Comparison of ENCODE assay signal across 25 mouse cellular contexts in genomic region chr3:145906582-145906981, GRCm38 (mm10).
"Had no signal": no experiment of that assay in that cellular context is flagged by ENCODE, and none has a peak within 500 bp of the region (broad histone marks: within the 10 kb centered on the region; RNA-seq: fewer than 3 reads in every experiment).

No protein-coding gene starts in this region.

- H3K27ac ChIP-seq: heart, adult 2 months; heart, embryonic 13.5 days; heart, embryonic 15.5 days; hindbrain, embryonic 13.5 days; hindbrain, embryonic 15.5 days; hindbrain, postnatal 0 days; kidney, embryonic 15.5 days; kidney, postnatal 0 days; limb, embryonic 13.5 days; limb, embryonic 15.5 days; liver, embryonic 14.5 days had no signal

- H3K4me1 ChIP-seq: hindbrain, embryonic 13.5 days; limb, embryonic 15.5 days had no signal

- DNase-seq: forebrain, postnatal 0 days; gastrocnemius, postnatal 14 days; gastrocnemius, postnatal 36 days; heart, adult 11 months; heart, adult 2 months; heart, postnatal 14 days; heart, postnatal 36 days; kidney, adult 11 months; kidney, adult 8-10 months; kidney, postnatal 25 days; layer of hippocampus, adult 9-11 months; layer of hippocampus, postnatal 36 days; left cerebral cortex, postnatal 4 days; lung, adult 18-20 months had no signal

- ATAC-seq: forebrain, postnatal 0 days; hindbrain, postnatal 0 days had no signal

- H3K4me2 ChIP-seq: heart, embryonic 11.5 days; heart, embryonic 13.5 days; heart, embryonic 15.5 days; hindbrain, embryonic 13.5 days; hindbrain, embryonic 15.5 days; kidney, embryonic 15.5 days; limb, embryonic 13.5 days; limb, embryonic 15.5 days had no signal

- H3K9ac ChIP-seq: forebrain, postnatal 0 days; heart, embryonic 13.5 days; heart, embryonic 15.5 days; hindbrain, embryonic 13.5 days; hindbrain, embryonic 15.5 days; kidney, embryonic 15.5 days; limb, embryonic 13.5 days; limb, embryonic 15.5 days; liver, embryonic 14.5 days had no signal

- H3K36me3 ChIP-seq: heart, embryonic 13.5 days; heart, embryonic 15.5 days; hindbrain, embryonic 13.5 days; hindbrain, embryonic 15.5 days; kidney, embryonic 15.5 days; limb, embryonic 13.5 days; limb, embryonic 15.5 days had no signal

- H3K9me3 ChIP-seq: heart, embryonic 13.5 days; heart, embryonic 15.5 days; hindbrain, embryonic 13.5 days; hindbrain, embryonic 15.5 days; kidney, embryonic 15.5 days; limb, embryonic 13.5 days; limb, embryonic 15.5 days had no signal

- H3K4me3 ChIP-seq: heart, adult 2 months; heart, embryonic 13.5 days; heart, embryonic 15.5 days; hindbrain, embryonic 13.5 days; hindbrain, embryonic 15.5 days; kidney, embryonic 15.5 days; limb, embryonic 13.5 days; limb, embryonic 15.5 days had no signal

- H3K27me3 ChIP-seq: heart, embryonic 13.5 days; heart, embryonic 15.5 days; hindbrain, embryonic 13.5 days; hindbrain, embryonic 15.5 days; kidney, embryonic 15.5 days; limb, embryonic 13.5 days; limb, embryonic 15.5 days had no signal
